Mouse (Mus musculus): ENCODE data around the gene Rnf44.

Rnf44 gene

DNA sequence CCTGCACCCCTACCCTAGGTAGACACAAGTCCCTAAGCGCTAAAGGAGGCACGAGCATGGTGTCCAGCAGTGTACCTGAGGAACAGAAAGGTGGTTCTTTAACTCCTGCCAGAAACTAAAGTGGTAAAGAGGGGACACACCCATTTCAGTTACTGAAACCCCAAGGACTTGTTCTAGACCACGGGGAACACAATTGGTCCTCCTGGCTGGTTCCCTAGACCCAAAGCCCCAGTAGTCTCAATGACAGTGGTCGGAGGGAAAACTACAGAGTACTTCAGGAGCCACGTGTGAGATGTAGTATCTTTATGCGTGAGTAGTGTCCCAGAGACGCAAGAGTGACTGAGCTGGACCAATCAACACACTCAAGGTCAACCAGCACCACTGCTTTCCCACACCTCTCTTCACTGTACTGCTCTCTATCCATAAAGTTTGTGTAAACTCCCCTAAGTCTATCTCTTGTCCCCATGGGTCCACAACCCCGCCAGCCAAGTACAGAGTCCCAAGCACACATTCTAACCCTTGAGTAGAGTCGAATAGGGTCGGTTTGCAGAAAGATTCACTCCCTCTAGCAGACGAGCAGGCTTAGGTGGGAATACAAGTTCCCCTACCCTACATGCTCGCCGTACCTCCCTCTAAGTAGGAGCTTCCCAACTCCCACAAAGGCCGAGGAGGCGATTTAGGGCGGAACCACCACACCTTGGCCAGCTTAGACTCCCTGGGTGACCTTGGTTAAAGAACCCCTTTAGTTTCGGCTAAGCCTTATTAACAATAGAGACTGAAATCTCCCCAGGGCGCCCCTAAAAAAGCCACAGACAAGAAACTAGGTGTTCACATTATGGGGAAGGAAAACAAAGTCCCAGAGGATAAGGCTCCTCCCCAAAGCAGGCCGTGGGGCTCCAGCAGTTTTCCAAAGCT is 7.3 kb downstream of the Rnf44 start:
- no peak for DNase-seq (ENCODE audit: low spot score)

DNA sequence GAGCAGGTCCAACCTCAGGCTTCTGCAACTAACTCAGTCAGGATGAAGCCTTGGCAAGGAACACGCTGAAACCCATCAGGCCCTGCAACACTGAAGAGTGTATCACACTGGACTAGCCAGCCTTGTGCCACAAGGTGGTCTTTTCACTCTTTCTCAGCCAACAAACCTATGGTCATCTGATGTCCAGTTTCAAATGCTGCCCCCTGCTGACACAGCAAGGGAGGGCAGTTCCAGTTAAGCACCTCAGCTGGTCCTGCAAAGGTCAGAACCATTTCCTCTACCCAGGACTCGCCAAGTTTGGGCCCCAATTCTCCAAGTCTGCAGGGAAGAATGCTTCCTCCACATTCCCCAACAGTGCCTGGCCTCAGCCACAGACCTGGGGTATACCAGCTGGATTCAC is 8.5 kb downstream of the Rnf44 start:
- DNase-seq (ENCODE audit: low spot score) = no peak

DNA sequence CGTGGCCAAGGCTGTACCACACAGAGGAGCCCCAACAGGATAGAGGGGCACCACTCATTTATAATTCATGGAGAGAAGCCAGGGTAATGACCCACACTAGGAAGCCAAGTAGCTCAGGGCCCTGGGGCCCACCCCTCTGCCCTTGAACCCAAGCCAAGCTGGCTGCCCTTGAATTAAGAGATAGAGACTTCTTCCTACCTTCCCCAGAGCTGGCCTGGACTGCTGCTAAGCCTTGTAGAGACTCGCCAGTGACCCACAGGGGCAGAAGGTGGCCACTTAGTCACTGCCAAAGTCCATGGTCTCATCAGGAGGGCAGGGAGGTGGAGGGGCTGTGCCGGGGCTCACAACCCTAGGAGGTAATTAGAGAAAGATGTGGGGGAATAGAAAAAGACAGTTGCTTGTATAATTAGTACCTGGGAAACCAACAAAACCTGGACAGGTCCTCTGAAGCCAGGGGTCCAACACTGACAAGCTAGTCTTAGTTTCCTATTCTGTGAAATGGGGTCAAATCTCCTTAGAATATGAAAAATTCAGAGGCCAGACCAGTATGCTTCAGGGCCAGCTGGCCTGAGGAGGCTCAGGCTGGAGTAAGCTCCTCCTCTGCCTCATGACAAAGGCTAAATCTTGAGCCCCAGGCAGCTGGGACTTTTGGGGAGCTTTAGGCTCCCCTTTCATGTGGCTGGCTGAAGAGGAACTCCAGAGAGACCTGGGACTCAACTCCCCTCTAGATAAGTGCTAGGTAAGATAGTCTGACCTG is 9.4 kb downstream of the Rnf44 start:
- DNase-seq (ENCODE audit: low spot score) = no peak

DNA sequence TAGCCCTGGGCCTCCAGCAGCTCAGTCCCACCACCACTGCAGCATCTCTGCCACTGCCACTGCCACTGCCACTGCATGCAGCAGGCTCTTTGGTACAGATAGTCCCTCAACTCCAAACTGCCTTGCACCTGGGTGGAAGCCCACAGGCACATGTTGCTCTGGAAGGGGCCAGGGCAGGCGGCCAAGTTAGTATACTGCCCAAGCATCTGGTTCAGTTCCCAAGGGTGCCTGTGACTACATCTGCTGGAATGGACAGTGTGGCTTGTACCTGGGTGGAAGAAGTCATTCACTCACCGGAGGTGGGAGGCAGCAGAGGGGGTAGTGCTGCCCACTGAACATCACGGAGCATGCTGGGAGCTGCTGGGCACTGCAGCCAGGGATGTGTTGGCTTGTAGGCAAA is 10.4 kb downstream of the Rnf44 start:
- DNase-seq (ENCODE audit: low spot score) = no peak

DNA sequence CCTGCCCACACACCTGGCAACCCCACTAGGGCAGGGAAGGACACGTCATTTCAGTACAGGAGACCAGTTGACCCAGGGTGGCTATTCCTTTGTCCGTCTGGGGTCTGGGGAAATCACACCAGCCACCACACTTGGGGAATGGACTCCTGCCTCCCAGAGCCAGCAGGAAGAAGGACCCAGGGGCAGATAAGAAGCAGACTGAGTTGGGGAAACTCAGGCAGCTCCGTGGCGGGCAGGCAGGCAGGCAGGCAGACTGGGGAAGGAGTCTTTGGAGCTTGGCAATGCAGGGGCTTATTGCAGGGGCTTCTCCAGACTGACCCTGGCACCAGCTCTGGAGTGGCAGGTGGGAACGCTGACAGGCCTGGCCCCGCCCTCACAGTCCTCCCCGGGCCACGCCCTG is 12.4 kb downstream of the Rnf44 start:
- DNase-seq (ENCODE audit: low spot score) = no peak

DNA sequence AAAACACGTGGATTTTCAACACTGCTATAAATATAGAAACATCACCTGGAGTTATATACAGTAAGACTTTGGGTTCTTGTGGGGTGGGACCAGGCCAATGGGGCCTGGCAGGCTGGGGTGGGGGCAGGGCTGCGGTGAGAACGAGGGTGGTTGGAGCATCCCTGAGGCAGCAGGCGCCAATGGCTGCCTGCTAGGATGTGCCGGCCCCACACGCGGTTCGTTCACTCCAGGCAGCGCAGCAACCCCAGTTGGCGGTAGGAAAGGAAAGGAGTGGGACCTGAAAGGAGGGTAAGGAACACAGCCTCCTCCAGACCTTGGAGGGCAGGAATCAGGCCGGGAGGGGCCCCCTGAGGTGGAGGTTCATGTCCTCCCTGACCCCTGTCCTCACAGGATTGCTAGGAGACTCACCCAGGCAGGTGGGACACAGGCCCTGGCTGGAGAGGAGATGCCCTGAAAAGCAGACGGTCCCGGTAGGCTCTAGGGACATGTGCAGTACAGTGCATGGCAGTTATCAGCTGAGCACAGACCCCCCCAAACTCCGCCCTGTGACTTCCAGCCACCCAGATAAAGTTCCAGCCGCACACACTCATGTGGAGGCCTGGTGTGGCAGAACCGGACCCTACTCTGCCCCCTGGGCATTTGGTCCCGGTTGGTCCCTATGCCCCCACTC is 13.4 kb downstream of the Rnf44 start:
- DNase-seq (ENCODE audit: low spot score) = no peak

DNA sequence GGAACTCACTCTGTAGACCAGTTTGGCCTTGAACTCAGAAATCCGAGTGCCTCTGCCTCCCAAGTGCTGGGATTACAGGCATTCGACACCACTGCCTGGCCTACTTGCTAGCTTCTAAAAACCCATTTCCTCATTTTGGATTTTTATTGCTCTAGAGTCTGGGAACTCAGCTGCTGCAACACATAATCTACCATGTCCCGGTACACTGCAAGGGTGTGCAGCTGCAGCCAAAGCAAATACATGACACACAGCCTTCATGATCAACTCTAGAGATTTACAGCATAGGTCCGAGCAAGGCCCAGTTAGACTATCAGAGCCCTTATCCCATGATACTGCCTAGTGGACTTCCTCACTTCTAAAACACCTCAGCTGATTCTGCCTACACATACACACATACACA is 15.4 kb downstream of the Rnf44 start:
- no peak for DNase-seq (ENCODE audit: low spot score)

DNA sequence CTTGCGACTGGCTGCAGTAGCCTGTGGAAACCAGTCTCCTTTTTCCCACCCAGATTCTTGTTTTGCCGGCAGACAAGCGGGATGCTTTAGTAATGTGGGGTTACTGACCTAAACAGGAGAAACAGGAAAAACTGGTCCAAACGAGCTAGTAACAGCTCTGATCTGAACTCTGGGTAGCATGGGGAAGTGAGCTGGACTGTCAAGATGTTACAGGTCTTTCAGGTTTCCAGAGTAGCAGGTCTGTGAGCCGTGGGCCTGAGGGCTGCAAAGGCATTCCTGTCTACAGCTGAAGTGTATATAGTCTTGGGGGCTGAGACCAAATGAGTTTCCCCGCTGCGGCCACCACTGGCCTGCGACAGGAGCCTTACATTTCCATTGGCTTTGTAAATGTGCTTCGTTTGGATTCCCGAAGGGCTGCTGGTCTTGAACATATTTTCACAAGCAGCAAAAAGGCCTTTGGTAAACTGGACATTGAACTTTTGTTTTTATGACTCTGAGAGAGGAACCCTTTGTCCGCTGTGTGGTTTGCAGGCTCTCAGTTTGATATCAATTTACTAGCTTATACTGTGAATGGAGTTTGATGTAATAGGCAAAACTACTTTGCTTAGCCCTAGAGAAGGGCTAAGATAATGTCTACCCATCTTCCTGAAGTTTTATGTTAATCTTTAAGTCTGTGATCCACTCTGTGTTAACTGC is 17.7 kb downstream of the Rnf44 start:
- DNase-seq (ENCODE audit: low spot score) = no peak

DNA sequence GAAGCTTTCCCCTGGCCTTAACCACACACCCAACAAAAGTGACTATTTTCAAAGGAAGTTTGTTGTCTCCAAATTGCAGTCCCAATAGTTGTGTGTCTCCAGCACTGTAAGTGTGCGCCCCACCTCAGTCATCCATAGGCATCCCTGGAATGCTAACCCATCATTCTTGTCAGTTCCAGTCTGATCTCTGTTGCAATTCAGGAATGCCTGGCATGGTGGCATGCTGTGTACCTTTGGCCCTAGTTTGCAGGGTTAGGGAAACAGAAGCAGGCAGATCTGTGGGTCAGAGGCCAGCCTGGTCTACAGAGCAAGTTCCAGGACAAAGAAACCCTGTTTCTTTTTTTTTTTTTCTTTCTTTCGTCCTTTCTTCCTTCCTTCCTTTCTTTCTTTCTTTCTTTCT is 23.2 kb downstream of the Rnf44 start:
- no peak for DNase-seq (ENCODE audit: low spot score)

DNA sequence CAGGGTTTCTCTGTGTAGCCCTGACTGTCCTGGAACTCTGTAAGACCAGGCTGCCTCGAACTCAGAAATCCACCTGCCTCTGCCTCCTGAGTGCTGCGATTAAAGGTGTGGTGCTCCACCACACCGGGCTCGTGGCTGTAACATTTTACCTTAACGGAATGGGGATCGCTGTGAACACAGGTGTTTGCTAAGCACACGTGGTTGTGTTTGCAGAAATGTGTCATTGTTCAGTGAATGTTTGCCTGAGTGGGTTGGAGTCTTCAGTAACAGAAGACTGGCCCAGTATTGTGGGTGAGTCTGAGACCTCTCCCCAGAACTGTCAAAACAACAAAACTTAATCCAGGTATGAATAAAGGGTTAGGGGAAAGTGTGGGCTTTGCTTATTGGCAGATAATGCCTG is 28.6 kb downstream of the Rnf44 start:
- no peak for DNase-seq (ENCODE audit: low spot score)

DNA sequence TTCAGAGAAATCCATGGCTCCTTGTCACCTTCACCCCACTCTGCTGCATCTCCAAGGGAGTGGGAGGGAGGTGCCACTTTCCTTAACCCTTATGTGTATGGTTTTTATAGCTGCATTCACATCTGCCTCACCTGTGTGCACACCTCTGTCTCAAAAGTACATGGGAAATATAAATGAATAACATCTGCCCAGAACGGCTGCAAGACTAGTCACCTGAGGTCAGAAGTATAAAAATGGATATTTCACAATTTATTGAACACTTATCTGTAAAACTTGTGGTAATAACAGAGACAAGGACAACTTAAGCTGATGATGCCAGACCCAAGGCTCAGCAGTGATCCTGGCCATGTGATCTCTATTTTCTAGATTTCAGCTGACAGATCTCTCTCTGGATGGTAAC is 29.2 kb downstream of the Rnf44 start:
- no peak for DNase-seq (ENCODE audit: low spot score)

DNA sequence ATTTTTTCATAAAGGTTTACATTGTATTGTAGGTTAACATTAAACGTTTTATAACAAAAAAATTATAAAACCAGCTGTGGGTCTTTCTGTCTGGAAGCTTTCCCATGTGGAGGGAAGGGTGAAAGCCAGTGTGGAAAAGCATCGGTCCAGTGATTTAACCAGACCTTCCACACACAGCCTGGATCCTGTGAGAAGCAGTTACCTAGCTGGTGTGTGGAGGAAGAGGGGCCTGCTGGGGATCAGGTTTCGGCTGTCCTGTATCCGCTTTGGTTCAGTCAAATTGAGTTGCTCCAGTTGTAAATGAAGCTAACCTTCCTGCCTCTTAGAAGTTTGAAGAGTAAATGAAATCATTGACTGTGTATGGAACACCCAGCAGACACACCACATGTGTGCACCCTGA is 29.7 kb downstream of the Rnf44 start:
- DNase-seq (ENCODE audit: low spot score) = no peak

DNA sequence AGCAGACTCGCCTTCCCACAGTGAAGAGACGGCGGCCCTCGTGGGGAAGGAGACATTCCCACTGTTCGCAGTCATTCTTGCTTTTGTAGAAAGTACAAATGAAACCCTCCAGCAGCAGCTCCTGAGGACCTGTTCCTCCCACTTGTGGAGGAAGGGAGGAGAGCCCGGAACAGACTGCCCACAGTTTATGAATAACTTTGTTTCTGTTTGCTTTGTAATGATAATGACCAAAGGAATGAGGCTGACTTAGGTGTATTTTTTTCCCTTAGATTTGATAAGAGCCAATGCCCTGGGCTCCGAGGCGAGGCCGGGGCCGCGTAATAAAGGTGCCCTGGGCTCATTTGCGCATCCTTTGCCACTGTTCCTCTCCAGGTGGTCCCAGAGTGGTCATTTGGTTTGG is 32.3 kb downstream of the Rnf44 start:
- DNase-seq (ENCODE audit: low spot score) = no peak

DNA sequence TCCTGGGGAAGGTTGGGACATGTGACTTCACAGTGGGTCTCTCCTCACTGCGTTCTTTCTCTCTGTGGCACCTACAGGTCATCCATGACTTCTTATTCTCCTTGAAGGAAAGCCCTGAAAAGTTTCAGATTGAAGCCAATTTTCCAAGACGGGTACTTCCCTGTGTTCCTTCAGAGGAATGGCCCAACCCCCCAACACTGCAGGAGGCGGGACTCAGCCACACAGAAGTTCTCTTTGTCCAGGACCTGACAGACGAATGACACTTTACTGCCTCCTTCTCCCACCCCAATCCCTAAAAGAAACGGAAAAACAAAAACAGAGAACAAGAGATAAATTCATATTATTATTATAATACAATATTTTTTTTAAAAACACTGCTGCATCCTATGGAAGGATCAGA is 32.8 kb downstream of the Rnf44 start:
- DNase-seq (ENCODE audit: low spot score) = no peak

DNA sequence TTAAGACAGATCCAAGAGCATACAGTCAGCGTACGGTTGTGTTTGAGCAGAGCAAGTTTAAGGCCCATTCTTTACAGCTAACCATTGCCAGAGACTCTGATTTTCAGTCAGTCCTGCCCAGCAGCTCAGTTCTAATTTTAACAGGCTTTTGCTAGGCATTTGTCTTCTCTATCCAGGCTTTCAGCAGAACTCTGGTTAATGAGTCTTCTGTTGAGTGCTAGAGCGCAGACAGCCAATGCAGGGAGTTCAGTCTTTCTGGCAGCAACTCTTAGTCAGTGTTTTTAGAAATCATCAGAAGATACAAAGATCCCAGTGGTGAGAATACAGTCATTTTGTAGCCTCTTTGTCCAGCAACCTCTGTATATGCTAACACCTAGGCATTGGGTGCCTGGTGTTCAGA is 43.2 kb downstream of the Rnf44 start:
- DNase-seq (ENCODE audit: low spot score) = no peak

DNA sequence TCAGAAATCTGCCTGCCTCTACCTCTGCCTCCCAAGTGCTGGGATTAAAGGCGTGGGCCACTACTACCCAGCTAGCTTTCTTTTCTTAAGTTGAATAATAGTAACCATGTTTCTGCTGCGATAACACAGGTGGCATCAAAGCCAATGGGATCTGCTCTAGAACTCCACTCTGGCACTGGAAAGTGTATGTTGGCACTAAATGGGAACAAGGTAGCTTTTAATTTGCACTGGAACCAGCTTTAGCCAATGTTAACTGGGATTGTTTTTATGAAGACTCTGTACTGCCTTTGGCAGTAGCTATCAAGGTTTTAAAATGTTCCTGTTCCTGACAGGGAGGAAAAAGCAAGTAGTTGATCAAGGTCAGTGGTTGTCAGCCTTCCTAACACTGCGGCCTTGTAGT is 58.7 kb downstream of the Rnf44 start:
- no peak for DNase-seq (ENCODE audit: low spot score)

DNA sequence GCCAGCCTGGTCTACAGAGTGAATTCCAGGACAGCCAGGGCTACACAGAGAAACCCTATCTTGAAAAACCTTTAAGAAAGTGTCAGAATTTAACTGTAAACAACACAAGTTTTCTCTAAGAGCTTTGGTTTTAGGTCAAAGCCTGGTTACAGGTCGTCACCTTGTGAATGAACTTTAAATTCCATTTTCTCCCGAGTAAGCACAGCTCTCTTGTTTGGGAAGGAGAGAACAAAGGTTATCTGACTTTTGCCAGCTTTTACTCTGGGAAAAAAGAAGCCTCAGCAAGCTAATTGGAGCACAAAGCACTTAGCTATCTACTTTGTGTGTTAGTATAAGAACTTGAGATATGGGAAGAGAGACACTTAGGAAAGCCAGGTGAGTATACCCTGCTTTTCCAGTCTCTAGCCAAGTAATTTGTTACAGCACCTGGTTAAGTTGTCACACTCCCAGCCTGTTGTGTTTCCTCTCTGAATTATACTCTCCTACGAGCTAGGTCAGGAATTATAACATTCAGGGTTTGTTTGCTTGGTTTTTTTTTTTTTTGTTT is 60.9 kb downstream of the Rnf44 start:
- DNase-seq (ENCODE audit: low spot score) = no peak
